Mouse (Mus musculus) midbrain, embryonic 12.5 days (tissue): ENCODE measurements around the gene Uprt. TPM values are rescaled to one million over a fixed set of nuclear protein-coding genes. Genes with fewer than 3 reads are reported as not detected.

Experiments
- ATAC-seq: fragments of 200-750 bp; cut with Nextera tagmentation; 2 replicates; pipeline ENCODE4 v1.8.0; 2017; ENCODE audit warnings: low read depth, moderate TSS enrichment, moderate library complexity; ENCODE audit not compliant: low FRiP score
- H3K27ac ChIP-seq: fragments of 300-500 bp; sonication (generic); replicated peaks from 2 replicates; pipeline ENCODE4 v1.5.1; 2016; ENCODE audit warnings: mild to moderate bottlenecking
- H3K27me3 ChIP-seq: fragments of 300-500 bp; sonication (generic); 2 replicates; pipeline ENCODE4 v1.6.1; 2016; ENCODE audit warnings: mild to moderate bottlenecking
- H3K36me3 ChIP-seq: fragments of 300-500 bp; sonication (generic); 2 replicates; pipeline ENCODE4 v1.6.1; 2016
- H3K4me1 ChIP-seq: fragments of 300-500 bp; sonication (generic); 2 replicates; pipeline ENCODE4 v1.6.1; 2016
- H3K4me2 ChIP-seq: fragments of 300-500 bp; sonication (generic); replicated peaks from 2 replicates; pipeline ENCODE4 v1.6.1; 2016; ENCODE audit warnings: mild to moderate bottlenecking, moderate library complexity
- H3K4me3 ChIP-seq: fragments of 300-500 bp; sonication (generic); 2 replicates; pipeline ENCODE4 v1.5.1; 2016; ENCODE audit warnings: mild to moderate bottlenecking
- H3K9ac ChIP-seq: fragments of 300-500 bp; sonication (generic); replicated peaks from 2 replicates; pipeline ENCODE4 v1.6.1; 2016; ENCODE audit warnings: mild to moderate bottlenecking, moderate library complexity
- H3K9me3 ChIP-seq: fragments of 300-500 bp; sonication (generic); 2 replicates; pipeline ENCODE4 v1.6.1; 2016; ENCODE audit warnings: mild to moderate bottlenecking
- WGBS: fragments of 180-500 bp; shearing (Covaris S2); methylation state at CpG from one replicate; pipeline ENCODE4 v1.1.7; 2016; 5-methylcytosine and 5-hydroxymethylcytosine counted together
- polyA plus RNA-seq: library from polyadenylated mRNA; unstranded; fragments of >200 nt; fragmentation: Nextera tagmentation; extraction: Ambion mirVana; gene quantifications from 2 replicates; pipeline ENCODE4 v1.2.1, GENCODE M21; 2016

Gene Uprt
- polyA plus RNA-seq, 1 experiment from 2014 or later = 1.6 TPM

DNA sequence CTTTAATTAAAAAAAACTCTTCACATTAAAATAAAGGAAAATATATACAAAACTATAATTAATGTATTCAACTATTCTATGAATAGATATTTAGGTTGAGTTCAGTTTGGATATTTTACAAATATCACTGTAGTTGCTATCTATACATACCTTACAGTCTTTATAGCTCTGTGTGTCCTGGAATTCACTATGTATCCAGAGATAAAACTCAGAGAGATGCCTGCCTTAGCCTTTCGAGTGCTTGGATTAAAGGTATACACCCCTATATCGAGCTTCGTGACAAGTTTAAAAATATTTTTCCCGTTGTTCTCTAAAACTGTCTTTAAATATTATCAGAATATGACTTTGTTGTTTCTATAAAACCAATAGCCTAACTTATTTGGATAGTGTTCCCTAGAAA lies 60.0 kb downstream of the Uprt start:
- no peak overlapping the region for H3K27ac ChIP-seq
- H3K4me3 ChIP-seq = no peak overlapping the region
- no peak overlapping the region for H3K4me2 ChIP-seq
- H3K9ac ChIP-seq = no peak overlapping the region
- no peaks in the 10 kb centered on the region for H3K4me1 ChIP-seq
- H3K27me3 ChIP-seq = peaks cover 38% of the 10 kb centered on the region
- ATAC-seq = no peak
- 94% methylated on average over 4 of the region's 4 CpGs for WGBS
- no peaks in the 10 kb centered on the region for H3K36me3 ChIP-seq
- H3K9me3 ChIP-seq = no peaks in the 10 kb centered on the region

DNA sequence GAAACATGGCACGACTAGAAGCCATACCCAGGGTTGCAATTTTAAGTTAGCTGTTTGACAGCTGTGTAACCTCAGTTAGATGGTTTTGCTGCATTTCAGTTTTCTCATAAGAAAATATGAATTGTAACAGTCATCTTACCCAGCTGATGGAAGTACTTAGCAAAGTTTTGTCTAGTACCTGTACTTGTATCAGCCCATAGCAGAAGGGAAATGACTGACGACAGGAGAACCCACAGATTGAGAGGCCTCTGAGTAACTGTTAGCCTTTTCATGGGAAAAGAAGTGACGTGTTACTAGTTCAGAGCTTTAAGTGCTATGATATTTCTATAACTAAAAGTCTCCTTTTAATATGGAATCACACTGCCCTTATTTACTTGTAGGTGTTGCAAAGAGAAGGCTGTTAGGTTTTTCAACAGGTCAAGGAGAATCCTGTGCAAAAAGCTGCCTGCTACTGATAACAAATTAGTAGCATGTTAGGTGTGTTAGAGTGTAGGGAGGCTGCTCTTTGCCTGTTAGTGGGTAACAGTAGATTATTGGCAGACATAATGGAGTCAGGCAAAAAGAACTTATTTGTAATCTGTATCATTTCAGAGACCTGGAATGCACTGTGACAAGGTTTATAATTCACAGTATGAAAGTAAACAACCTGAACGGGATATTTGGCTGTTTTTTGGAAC lies 61.4 kb downstream of the Uprt start:
- Histone ChIP-seq H3K4me3 (no peak overlapping the region), H3K9me3 (no peaks in the 10 kb centered on the region), H3K27ac (no peak overlapping the region), H3K27me3 (peaks cover 39% of the 10 kb centered on the region), H3K4me2 (no peak overlapping the region), H3K9ac (no peak overlapping the region), H3K36me3 (no peaks in the 10 kb centered on the region), H3K4me1 (no peaks in the 10 kb centered on the region)
- no peak for ATAC-seq
- WGBS = 77% methylated on average over 4 of the region's 4 CpGs

DNA sequence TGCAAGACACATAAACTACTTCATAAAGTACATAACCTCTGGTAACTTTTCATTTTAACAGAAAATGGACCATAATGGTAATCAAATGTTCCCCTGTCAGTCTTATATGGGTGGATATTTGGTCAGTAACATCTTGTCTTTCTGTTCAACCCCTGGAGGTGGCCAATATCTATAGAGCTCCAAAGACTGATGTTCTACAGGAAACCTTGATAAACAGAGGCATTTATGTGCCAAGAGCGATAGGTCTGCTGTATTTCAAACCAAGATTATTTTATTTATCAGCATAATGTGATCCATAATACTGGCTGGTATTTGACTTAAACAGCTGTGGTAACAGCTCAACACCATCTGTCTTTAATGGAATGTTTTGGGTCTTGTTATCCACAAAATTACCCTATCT lies 62.7 kb downstream of the Uprt start:
- no peak overlapping the region for H3K27ac ChIP-seq
- peaks cover 35% of the 10 kb centered on the region for H3K27me3 ChIP-seq
- H3K4me3 ChIP-seq = no peak overlapping the region
- H3K9ac ChIP-seq = no peak overlapping the region
- no peaks in the 10 kb centered on the region for H3K9me3 ChIP-seq
- ATAC-seq = no peak
- WGBS = 86% methylated on average over 1 of the region's 1 CpGs
- H3K4me1 ChIP-seq = no peaks in the 10 kb centered on the region
- no peak overlapping the region for H3K4me2 ChIP-seq
- H3K36me3 ChIP-seq = no peaks in the 10 kb centered on the region

Other genes with a start within 250 kb of the Uprt start
- gene Abcb7, start 69.0 kb upstream of the Uprt start, polyA plus RNA-seq = 12.6 and 15.0 TPM in 2 replicates
- 10.5 and 11.0 TPM in 2 replicates for gene Zdhhc15, start 188.2 kb downstream of the Uprt start, polyA plus RNA-seq